Mouse (Mus musculus): ENCODE results near the gene Lta.
A peak's percentile ranks its signal among the peaks of the same experiment; 100 is the strongest.
"Not testable (repeated sequence)": the region's sequence is repeated elsewhere in the genome, so short reads cannot be mapped to it uniquely, and the experiment has no call there.

Gene Lta

DNA sequence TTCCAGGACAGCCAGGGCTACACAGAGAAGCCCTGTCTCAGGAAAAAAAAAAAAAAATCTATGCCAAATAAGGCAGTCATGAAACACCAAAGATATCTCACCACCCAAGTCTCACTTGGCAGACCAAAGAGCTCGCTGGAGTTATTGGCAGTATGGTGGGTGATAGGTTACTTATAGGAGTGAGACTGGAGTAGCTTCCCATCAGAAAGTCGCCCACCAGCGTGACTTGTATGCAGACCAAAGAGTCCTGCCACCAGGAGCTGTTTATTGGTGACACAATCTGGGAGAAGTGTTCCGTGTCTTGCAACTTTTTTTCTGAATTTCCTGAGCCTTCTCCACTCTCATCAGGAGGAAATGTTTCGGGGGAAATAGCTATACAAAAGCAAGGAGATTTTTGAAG, 34.5 kb upstream of the Lta start:
- no peak for DNase-seq (ENCODE audit: low spot score)

- DNase-seq (ENCODE audit: low spot score) = no peak
Observed at GRCm38 (mm10) chr17:35237504-35237903, 32.4 kb upstream of the Lta start.

GRCm38 (mm10) chr17:35236996-35237395, 31.8 kb upstream of the Lta start:
- DNase-seq (ENCODE audit: low spot score) = no peak

- peak; percentile 99 for DNase-seq (ENCODE audit: low spot score)
Observed at GRCm38 (mm10) chr17:35236390-35236746, 31.2 kb upstream of the Lta start.

DNA sequence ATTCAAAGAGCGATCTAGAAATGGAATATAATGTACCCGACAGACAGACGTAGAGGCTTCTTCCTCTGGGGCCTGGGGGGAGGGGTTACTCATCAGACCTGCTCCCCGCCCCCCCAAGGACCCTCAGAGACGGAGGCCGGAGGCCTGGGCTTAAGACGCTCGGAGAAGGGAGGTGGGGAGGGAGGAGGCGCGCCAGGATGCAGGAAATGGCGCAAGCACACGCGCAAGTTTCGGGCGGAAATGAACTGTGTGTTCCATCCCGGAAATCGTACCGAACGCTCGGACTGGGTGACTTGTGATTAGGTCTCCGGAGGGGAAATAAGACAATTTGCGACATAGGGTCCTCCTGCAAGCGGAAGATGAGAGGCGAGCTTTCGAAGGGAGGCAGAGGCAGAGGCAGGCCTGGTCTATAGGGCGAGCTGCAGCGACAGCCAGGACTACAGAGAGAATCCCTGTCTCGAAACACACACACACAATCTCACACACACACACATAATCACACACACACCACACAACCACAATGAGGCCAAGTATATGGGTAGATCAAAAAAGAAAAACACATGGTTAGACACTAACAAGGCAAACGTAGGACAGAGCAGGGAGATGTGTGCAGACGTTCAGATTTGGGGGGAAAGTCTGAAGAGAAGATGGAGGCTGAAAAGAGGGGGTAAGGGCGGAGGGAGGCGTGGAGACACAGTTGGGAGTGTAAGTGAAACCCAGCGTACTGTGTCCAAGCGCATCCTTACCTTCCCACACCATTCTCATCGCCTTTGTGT, 30.7 kb upstream of the Lta start, which contains the start of gene Nfkbil1:
Gene Nfkbil1, minus strand, starts transcription at position 179 of the 776 bp plus-strand sequence.
- DNase-seq (ENCODE audit: low spot score) = peak; percentile 88

- peak; percentile 66 for DNase-seq (ENCODE audit: low spot score)
Observed at GRCm38 (mm10) chr17:35234903-35235302, 29.8 kb upstream of the Lta start.

DNA sequence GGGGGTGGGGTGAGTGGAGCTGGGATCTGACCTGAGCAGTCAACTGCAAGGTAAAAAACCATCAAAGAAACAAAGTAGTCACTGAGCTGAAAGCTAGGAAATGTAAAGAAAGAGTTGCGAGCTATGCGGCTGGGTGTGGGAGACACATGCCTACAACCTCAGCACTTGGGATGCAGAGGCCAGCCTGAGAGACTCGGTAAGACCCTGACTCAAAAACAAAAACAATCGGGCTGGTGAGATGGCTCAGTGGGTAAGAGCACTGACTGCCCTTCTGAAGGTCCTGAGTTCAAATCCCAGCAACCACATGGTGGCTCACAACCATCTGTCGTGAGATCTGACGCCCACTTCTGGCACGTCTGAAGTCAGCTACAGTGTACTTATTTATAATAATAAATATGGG, 28.9 kb upstream of the Lta start:
- DNase-seq (ENCODE audit: low spot score) = not testable (repeated sequence)

- no peak for DNase-seq (ENCODE audit: low spot score)
Observed at GRCm38 (mm10) chr17:35233114-35233980, 28.2 kb upstream of the Lta start, which contains the start of gene Atp6v1g2. Atp6v1g2 (plus strand) TSS chr17:35233660.

GRCm38 (mm10) chr17:35232659-35233058, 27.5 kb upstream of the Lta start:
- DNase-seq (ENCODE audit: low spot score) = no peak

DNA sequence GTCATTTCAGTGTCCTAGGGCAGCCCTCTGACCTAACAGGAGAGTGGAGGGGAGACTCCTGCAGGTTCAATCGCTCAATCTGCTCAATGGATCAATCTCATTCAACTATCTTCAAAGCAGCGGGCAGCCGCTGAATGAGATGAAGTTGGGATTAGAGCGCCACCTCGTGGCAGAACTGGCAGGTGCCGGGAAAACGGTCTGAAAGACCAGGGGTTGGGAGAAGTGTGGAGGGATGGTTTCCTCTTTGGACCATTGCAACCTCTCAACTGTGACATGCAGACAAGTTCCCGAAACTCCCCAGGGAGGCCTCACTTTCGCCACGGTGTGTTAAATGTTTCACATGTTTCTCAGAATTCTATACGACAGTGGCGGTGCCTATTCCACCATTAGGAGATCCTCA, 26.9 kb upstream of the Lta start:
- DNase-seq (ENCODE audit: low spot score) = peak; percentile 94

- DNase-seq (ENCODE audit: low spot score) = no peak
Observed at GRCm38 (mm10) chr17:35231022-35231421, 25.9 kb upstream of the Lta start.

GRCm38 (mm10) chr17:35226561-35227046, 21.5 kb upstream of the Lta start:
- DNase-seq (ENCODE audit: low spot score) = no peak

DNA sequence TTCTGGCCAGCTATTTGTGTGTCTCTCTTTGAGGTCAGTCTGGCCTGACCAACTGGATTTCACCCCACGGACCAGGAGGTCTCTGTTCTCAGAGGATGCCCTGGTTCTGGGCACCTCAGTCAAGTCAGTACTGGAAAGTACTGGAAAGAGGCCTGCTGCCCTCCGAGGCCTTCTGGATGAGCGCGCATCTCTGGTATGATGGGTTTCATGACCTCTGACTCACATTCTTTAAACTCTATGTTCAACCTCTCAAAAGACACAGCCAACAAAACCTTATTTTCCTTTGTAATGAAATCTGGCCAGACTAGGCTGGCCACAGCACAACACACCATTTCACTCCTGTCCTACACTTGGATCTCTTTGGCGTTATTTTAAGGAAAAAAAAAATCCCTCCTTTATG, 20.3 kb upstream of the Lta start:
- no peak for DNase-seq (ENCODE audit: low spot score)

- no peak for DNase-seq (ENCODE audit: low spot score)
Observed at GRCm38 (mm10) chr17:35224641-35225040, 19.5 kb upstream of the Lta start.

DNA sequence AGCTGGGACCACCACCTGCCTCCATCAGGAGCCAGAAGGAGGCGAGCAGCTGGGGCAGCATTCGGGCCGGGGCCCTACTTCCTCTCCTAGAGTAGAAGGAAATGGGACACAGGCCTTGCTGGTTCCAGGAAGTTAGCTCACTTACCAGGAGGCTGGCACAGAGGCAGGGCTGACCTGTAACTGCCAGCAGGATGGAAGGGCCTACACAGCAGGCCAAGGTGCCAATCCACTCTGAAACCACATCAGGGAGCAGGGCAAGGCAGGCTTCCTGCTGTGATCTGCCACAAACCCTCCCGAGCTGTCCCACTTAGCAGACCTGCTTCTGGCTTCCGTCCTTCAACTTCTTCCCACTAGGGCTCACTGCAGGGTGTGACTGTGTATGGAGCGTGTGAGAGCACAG, 17.1 kb upstream of the Lta start:
- DNase-seq (ENCODE audit: low spot score) = no peak

- DNase-seq (ENCODE audit: low spot score) = peak; percentile 71
Observed at GRCm38 (mm10) chr17:35220156-35220952, 15.2 kb upstream of the Lta start, which contains the start of gene Gm16181. Gm16181 (plus strand) TSS chr17:35220834.

- DNase-seq (ENCODE audit: low spot score) = no peak
Observed at GRCm38 (mm10) chr17:35219601-35220041, 14.5 kb upstream of the Lta start.

GRCm38 (mm10) chr17:35218516-35219193, 13.5 kb upstream of the Lta start:
- DNase-seq (ENCODE audit: low spot score) = no peak

DNA sequence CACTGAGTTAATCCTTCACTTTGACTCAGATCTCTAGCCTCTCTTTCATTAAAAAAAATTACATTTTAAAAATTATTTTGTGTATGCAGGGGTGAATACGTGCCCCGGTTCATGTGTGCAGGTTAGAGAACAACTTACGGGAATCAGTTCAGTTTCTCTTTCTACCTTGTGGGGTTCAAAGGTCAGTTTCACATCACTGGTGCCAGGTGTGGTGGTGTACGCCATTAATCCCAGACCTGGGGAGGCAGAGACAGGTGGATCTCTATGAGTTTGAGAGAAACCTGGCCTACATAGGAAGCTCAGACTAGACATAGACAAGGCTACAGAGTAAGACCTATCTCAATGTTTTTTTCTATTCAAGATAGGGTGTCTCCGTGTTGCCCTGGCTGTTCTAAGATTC, 7.9 kb upstream of the Lta start:
- DNase-seq (ENCODE audit: low spot score) = no peak

- DNase-seq (ENCODE audit: low spot score) = no peak
Observed at GRCm38 (mm10) chr17:35210593-35210992, 5.4 kb upstream of the Lta start.

GRCm38 (mm10) chr17:35209785-35210535, 4.8 kb upstream of the Lta start:
- no peak for DNase-seq (ENCODE audit: low spot score)
